Mouse (Mus musculus) lung, postnatal 25 days (tissue): ENCODE data around the gene Atoh8.
A peak's percentile ranks its signal among the peaks of the same experiment; 100 is the strongest.

Experiments
- DNase-seq: peaks from one replicate; pipeline ENCODE4 v3.0.0; 2022; ENCODE audit warnings: low spot score

Atoh8 gene

DNA sequence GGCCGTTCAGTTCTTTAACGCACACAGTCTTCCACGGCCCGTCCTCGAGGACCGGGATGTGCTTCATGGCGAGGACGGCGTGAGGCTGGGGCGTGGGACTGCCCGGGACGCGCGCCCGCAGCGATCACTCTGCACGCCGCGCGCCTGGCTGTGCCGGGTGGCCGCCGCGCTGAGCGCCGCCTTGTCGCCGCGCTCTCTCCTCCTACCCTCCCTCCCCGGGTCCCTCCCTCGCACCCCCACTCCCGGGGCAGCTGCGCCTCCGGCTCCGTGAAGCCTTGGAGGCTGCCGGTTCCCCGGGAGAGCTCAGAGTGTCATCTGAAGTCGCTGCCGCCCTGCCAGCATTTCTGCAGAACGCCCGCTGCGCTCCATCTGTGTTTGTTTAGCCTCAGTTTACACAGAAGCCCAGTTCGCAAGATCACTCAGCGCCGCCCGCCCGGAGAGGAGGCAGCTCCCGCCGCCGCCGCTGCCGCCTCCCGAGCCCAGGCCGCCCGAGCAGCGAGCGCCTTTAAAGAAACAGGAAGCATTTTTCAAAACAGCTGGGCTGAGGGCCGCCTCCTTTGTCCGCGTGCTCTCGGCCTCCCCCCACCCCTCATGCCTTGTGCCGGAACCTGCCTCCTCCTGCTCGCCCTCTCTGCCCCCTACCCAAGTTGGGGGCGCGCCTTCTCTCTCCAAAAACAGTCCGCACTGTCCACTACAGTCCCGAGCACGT is at the start of gene Atoh8:
Gene Atoh8 (minus strand): TSS at position 480 of the 709 bp plus-strand sequence.
- DNase-seq = peak; percentile 67

DNA sequence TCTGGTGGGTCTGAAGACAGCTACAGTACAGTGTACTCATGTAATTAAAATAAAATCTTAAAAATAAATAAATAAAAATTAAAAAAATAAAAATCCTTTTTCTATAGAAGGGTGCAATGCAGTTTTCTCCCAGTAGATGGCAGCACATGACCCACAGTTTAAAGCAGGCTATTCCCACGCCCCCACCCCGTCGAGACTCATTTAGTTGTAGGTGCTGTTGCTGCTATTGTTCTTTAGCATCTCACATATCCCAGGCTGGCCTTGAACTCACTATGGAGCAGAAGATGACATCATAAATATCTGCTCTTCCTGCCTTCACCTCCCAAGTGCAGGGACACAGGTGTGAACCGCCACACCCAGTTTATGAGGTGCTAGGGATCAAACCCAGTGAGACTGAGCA is 48.5 kb upstream of the Atoh8 start:
- DNase-seq = no peak

DNA sequence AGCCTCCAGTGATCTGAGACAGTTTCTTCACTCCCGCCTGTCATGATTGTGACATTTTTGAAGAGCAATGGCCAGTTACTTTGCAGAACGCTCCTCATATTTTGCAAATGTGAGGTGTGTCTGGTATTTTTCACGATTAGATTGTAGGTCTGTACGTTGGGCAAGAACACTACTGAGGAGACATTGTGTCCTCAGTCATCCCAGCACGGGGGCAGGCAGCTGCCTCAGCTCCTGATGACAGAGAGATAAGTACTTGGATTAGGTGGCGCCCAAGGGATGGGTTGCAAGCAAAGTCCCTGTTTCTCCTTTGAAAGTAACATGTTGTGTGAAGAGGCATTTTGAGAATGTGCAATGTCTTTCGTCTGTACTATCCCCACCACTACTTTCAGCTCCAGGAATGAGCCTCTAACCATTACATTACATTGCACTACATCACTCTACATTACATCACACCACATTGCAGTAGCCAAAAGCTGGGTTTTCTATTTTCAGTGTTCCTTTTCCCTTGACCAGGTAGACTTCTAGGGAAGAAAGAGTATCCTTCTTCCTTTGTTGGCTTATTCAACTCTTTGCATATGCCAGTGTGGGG is 45.1 kb upstream of the Atoh8 start:
- DNase-seq = no peak

DNA sequence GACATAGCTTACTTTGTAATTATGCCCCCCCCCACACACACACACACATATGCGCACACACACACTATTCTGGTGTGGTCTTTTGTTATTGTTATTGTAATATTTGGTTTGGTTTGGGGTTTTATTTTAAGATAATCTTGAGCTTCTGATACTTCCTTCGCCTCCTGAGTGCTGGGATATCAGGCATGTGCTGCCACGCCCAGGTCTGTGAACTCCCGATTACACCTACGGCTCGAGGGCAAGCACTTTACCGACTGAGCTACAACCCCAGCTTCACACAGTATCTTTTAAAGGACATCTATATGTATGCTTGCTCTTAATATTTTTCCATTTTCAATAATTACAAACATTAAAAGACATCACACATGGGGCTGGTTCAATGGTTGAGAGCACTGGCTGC is 44.1 kb upstream of the Atoh8 start:
- DNase-seq = no peak

DNA sequence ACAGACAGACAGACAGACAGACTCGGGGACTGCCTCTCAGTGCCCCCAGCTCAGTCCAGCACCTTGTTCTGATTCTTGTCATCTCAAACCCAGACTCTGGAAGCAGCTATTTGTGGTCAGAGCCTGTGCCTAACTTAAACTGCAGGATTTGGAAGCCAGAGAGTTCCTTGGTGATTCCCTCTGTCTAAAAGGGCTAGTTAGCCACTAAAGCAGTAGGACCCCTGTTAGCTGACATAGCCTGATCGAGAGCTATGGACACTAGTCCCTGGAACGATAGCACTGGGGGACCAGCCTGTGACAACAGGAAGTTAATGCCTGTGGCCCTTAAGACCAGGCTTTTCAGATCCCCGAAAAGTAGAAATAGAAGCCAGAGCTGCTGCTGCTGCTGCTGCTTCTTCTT is 43.5 kb upstream of the Atoh8 start:
- no peak for DNase-seq

DNA sequence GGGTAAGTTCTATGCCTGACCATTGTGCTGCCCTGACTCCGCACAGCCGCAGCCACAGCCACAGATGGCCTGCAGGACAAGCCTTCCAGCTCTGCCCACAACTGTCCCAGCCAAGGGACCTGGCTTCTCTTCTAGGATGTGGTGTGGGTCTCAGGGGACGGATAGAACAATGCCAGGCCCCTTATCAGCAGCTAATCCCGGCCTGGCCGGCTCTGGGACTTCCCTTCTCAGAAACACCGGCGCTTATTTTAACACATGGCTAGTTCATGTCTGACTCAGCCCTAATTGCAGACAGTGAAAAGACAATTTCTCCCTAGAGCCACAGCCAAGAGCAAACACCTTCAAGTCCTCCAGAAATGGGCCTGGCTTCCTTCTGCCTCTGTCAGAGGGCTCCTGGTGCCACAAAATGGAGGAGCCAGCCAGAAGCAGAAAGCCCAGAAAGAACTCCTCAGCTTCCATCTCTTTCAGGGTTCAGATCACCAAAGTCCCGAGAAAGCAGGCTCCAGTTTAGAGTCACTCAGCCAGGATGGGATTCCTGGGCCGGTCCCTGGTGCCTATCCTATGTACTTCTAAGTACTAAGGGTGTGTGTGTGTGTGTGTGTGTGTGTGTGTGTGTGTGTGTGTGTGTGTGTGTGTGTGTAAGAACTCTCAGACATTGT is 42.3 kb upstream of the Atoh8 start:
- DNase-seq = peak; percentile 49

DNA sequence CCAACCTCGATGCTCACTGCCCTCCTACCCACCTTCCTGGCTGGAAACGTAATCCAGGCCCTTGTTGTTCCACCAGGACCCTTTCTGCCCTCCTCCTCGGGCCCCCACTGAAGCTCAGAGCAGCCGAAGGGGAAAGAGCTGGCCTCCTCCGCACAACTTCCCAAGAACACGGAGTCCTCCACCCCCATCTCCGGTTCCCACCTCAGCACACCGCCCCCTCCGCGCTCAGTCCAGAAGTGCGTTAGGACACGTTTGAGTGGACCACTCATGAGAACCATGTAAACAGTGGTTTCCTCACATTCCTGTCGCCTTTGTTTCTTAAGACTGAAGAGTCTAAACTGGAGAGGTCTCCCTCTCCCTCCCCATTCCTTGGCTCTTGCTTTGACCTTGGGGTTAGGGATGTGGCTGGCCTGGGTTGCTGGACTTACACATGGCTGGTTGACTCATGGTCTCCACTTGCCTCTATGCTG is 41.6 kb upstream of the Atoh8 start:
- DNase-seq = peak; percentile 89

DNA sequence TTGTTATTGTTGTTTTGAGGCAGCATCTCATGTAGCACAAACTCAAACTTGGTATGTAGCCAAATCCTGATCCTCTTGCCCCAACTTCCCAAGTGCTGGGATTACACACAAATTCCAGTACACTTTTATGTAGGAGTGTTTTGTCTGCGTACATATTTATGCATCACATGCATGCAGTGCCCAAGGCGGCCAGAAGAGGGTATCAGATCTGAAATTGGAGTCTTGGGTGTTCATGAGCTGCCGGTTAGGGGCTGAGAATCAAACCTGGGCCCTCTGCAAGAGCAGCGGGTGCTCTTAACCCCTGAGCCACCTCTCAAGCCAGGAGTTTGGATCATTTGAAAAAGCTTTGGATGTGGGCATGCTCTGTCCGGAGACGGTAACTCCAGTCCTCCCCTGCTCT is 40.8 kb upstream of the Atoh8 start:
- DNase-seq = no peak

DNA sequence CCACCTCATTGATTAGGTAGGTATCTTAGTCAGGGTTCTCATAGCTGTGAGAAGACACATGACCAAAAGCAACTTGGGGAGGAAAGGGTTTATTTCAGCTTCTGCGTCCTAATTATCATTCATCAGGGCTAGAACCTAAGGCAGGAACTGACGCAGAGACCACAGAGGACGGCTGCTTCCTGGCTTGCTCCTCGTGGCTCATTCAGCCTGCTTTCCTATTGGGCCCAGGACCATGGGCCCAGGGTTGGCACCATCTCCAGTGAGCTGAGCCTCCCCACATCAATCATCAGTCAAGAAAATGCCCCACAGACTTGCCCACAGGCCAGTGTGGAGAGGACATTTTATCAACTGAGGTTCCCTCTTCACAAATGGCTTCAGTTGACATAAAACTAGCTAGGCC is 40.1 kb upstream of the Atoh8 start:
- DNase-seq = no peak

DNA sequence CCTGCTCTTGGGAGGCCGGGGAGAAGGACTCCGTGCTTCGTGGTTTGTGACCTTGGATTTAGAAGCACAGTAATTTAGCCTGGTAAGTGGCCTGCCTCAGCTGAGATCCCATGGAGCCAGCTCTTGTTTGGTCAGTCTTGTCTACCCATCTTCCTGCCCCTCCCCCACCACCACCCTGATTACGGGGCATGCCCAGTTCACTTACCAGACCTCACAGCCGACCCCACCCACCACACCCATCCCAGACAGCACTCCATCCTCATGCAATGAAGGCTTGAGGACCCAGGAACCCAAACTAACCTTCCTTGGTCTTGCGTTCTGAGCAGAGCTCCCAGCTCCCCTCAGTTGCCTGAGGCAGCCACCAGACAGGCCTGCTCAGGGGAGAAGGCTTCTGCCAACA is 37.8 kb upstream of the Atoh8 start:
- no peak for DNase-seq

DNA sequence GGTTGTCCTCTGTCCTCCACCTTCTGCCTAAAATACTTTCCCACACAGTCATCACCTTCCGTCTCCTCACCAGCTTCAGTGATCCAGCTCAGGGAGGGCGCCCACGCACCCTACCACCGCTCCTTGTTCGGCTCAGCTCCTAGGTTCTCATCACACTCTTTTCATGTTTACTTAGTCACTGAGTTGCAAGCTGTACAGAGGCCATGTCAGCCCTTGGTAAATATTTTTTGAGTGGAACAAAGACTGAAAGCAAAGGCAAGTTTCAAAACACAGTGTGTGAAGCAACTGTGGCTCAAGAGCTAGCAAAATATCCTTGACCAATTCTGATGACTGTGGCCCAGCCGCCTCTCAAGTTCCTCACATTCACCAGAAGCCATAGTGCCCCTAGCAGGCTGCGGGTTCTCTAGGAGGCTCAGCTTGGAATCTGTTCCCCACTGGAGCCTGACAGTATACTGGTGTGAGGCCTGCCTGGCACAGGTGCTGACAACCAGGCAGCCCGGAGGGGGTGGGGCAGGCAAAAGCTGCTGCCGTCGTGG is 36.9 kb upstream of the Atoh8 start:
- DNase-seq = peak; percentile 89

DNA sequence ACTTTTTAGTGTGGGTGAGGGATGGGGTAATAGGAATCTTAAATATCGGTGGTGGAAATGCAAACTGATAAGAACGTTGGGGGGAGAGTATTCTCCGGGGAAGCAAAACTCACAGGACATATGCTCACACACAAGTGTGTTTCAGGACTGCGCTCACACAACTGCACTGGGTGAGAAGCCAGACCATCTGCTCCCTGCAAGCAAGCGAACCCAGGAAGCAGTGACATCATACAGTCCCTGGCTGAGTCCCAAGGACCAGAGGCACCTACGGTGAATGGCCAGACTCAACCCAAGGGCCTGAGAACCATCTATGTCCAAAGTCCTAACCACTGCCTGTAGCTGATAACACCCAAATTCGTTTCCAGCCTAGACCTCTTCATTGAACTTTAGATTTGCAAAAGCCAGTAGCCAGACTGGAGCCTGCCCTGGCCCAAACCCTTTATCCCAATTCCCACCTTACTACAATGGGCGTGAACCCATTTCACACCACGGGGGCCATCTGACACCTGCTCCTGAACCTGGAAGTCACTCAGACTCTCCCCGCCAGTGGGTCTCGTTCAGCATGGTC is 35.7 kb upstream of the Atoh8 start:
- peak; percentile 45 for DNase-seq

DNA sequence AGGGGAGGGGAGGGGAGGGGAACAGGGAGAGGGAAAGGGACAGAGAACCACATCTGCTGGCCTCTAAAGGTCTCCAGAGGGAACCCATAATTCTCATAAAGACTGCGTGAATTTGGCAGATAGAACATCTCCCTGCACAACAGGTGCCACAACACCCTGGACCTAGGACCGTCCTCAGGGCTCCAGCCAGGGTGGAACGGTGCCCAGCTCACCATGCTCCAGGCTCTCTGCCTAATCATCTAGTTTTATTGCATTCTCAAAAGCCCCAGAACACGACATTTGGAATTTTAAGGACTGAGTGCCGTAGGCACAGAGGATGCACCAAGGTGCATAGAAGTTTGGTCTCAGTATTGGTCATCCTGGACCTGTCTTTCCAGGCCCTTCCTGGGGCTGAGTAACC is 34.9 kb upstream of the Atoh8 start:
- no peak for DNase-seq

DNA sequence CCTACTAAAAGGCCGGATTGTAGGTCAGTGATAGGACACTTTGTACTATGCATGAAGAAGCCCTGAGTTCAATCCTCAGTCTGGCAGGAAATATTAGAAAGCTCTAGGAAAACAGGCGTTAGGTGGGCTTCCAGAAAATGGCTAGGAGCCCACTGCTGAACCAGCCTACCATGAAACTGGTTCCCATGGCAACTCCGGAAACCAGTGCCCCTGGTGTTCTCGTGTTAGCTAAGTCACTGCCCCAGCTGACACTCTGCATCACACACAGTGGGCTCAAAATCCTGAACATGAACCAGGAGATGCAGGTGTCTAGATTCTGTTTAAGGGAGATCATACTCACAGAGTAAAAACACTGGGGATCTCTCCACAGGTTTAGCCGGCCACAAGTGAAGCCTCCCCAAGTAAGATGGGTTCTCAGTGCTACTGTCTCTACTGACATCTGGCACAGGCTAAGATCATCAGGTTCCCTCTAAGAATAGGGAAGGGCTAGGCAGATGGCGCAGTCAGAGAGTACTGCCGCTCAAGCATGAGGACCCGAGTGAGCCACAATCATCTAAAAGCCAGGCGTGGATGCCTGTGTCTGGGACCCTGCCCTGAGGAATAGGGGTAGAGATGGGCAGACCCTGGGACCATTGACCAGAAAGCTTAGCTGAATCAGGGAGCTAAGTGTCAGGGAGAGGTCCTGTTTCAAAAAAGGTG is 32.9 kb upstream of the Atoh8 start:
- no peak for DNase-seq

DNA sequence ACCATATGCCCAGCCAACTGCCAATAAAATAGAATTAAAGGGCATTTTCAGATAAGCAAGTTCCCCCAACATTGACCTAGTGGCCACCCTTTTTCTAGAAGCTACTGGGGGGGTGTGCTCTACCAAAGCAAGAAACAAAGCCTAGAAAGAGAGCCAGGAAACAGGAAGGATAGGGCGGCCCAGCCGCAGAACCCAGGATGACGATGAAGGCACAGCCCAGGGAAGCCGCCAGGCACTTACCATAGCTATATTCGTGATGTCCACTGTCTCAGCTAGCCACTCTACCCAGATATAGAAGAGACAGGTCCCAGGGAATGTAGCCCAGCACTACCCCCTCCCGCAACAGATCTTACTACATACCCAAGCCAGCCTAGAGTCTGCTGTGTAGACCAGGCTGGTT is 30.3 kb upstream of the Atoh8 start:
- peak; percentile 44 for DNase-seq

DNA sequence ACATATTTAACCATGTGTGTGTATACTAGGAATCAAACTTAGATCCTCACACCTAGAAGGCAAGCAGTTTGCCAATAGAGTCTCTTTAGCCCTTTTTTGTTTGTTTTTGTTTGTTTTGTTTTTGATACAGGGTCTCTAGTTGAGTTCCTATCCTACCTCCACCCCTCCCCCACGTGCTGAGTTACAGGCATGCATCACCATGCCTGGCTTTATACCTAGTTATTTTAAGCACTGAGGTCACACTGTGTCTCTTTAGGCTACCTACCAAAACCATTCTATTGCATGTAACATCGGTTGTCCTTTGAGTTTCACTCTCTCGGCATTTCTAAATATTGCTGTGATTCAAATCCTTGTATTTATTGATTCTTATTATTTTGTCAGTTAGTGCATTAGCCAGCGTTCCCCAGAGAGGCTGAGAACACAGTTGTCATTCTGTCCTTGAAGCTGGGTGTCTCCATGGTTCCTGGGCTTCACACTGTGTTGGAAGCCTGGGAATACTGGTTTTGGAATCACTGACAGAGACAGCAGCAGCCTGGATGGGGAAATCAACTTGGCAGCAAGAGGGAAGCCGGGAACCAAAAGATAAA is 28.4 kb upstream of the Atoh8 start:
- DNase-seq = no peak

DNA sequence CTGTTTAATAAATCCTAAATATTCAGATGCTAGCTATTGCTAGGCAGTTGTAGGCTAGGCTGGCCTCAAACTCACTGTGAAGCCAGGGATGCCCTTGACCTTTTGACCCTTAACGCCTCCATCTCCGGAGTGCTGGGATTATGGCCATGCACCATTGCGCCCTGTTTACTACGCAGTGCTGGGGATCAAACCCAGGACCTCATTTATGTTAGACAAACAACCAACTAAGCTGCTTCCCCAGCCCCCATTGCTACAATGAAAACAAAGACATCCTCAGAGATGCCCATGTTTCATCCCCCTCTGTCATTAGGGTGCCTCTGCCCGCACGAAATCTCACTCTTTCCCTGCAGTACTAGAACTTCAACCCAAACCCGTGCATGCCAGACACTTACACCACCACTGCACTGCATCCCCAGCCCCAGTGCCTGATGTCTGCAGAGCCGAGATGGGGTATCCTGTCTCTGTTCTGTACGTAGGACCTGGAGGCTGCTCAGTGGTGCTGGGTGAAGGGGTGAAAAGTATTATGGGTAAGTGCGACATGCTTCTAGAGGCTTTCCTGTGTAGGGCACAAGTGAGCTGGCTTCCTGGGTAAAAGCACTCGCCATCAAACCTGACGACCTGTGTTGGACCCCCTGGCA is 26.4 kb upstream of the Atoh8 start:
- no peak for DNase-seq

DNA sequence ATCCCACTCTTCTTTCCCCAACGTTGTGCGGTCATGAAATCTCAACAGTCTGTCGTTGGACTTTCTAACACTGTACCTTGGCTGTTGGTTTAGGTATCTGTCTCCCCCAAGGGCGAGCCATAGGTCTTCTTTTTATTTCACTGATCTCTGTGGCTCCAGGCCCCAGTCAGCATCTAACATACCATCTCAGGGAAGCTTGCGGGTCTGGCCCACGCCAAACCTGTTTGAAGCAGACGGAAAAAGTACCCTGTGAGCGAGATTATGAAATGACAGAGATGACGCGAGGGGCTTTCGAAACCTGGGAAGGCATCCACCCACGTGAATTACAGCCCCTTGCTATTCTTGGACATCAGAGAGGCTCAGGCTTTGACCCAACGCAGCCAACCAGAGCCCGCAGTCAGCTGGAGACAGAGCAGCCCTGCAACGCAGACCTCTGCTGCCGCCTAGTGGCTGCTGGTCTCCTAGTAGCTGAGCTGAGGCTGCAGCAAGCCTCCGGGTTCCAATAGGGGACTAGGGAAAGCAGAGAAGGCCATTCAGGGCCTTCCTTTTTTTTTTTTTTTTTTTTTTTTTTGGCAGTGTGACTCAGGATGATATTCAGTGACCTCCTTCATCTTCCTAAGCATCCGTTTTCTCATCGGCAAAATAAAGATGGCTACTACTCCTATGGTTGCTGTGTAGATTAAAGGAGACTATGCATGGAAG is 25.8 kb upstream of the Atoh8 start:
- DNase-seq = peak; percentile 90

DNA sequence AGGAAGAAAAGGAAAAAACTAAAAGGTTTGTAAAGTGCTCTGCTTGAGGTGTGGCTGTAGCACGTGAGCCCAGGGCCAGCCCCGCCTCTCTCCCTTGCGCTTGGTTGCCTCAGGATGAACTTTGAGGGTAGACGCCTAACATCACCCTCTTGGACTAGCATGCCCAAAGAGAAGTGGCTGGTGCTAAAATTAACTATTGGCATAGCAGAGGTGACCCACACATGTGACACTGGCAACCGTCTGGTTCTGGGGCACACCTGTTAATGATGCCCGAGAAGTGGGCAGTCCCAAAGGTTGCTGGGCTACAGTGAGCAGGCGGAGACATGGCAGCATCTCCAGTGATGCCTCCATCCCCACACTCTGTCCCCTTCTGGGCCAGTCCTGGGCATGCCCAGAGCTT is 24.1 kb upstream of the Atoh8 start:
- DNase-seq = no peak

DNA sequence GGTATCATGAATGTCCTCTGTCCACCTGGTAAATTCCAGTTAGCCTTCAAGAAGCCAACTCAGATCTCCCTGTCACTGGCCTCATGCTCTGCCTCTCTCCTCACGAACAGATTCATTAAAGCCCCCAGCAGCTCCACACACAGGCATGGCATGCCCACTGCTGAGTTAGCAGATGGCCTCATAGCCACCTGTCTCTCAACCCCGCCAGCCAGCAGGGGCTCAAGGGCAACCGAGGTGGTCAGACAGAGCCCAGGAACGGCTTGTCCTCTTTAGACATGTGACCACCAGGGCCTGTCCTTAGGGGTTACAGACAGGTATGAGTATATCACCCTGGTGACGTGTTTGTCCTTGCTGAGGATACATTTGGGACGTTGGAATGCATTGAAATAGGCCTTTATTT is 19.9 kb upstream of the Atoh8 start:
- no peak for DNase-seq

DNA sequence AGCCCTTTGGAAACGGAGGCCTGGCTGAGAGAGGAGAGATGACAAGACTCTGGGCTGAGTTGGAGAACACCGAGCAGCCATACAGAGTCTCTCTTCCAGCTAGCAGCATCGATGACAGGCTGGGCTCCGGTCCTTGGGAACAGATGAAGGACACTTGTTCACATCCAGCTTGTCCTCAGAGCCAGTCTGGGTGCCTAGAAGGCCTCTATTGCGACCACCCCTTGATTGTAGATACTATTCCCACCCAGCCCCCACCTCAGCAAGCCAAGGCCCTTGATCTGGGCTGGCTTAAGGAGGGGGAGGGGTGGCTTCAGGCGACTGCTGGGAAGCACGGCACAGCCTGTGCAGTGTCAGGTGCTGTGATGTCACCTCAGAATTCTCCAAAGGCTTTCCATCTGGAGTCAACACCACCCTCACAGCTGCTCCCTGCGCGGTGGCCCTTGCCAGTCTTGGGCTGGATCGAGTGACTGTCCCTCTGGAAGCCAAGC is 19.3 kb upstream of the Atoh8 start:
- no peak for DNase-seq
